Mouse (Mus musculus) limb, embryonic 12.5 days (tissue): Measurements from ENCODE around the gene Olfr1419. TPM values are rescaled to one million over a fixed set of nuclear protein-coding genes. Genes with fewer than 3 reads are reported as not detected.
A peak's percentile ranks its signal among the peaks of the same experiment; 100 is the strongest.

Source experiments
- microRNA-seq: library from miRNA; unstranded; fragments of <30 nt; microRNA quantifications from one replicate; pipeline ENCODE4, GENCODE M21; 2017
- polyA plus RNA-seq: library from polyadenylated mRNA; unstranded; fragments of >200 nt; fragmentation: Nextera tagmentation; extraction: Ambion mirVana; gene quantifications from 2 replicates; pipeline ENCODE4 v1.2.1, GENCODE M21; 2016

Olfr1419 gene
- polyA plus RNA-seq, 1 experiment from 2014 or later: not detected

Small RNAs within 50 kb of the gene (microRNA-seq; reads per million reads assigned to microRNA genes)
- 7.7 reads per million, percentile 22 among the genes with 10 or more reads in this experiment for gene Mir6994

Other genes starting within 250 kb of the Olfr1419 start
- gene Ms4a3, start 234.3 kb downstream of the Olfr1419 start, polyA plus RNA-seq: not detected in 2 replicates
- not detected in 2 replicates for gene Oosp2, start 214.5 kb downstream of the Olfr1419 start, polyA plus RNA-seq
- 0.63 TPM in 1 of 2 replicates, not detected in the other for gene Oosp1, start 184.0 kb downstream of the Olfr1419 start, polyA plus RNA-seq
- gene Oosp3, start 178.1 kb downstream of the Olfr1419 start, polyA plus RNA-seq: not detected in 2 replicates
- gene Gif, start 127.6 kb downstream of the Olfr1419 start, polyA plus RNA-seq: not detected in 2 replicates
- gene Mrpl16, start 104.7 kb downstream of the Olfr1419 start, polyA plus RNA-seq: 45.5 and 45.6 TPM in 2 replicates
- gene Stx3, start 55.7 kb downstream of the Olfr1419 start, polyA plus RNA-seq: 5.1 and 5.8 TPM in 2 replicates
- not detected in 2 replicates for gene Olfr1417, start 35.9 kb downstream of the Olfr1419 start, polyA plus RNA-seq
- not detected in 2 replicates for gene Olfr1418, start 14.0 kb downstream of the Olfr1419 start, polyA plus RNA-seq
- 0.15 TPM in 1 of 2 replicates, not detected in the other for gene Olfr1420, start 11.5 kb upstream of the Olfr1419 start, polyA plus RNA-seq
- 17.8 and 20.2 TPM in 2 replicates for gene Patl1, start 37.3 kb upstream of the Olfr1419 start, polyA plus RNA-seq
- gene Osbp, start 90.8 kb upstream of the Olfr1419 start, polyA plus RNA-seq: 4.9 and 5.1 TPM in 2 replicates
- gene Olfr1423, start 166.2 kb upstream of the Olfr1419 start, polyA plus RNA-seq: 0.04 TPM in 1 of 2 replicates, not detected in the other
- gene Olfr1424, start 187.6 kb upstream of the Olfr1419 start, polyA plus RNA-seq: not detected in 2 replicates
- gene Olfr1425, start 202.6 kb upstream of the Olfr1419 start, polyA plus RNA-seq: not detected in 2 replicates
- gene Olfr1426, start 216.9 kb upstream of the Olfr1419 start, polyA plus RNA-seq: not detected in 2 replicates
- gene Olfr1427, start 228.2 kb upstream of the Olfr1419 start, polyA plus RNA-seq: not detected in 2 replicates
- gene Olfr1428, start 240.8 kb upstream of the Olfr1419 start, polyA plus RNA-seq: not detected in 2 replicates
- gene Olfr76, start 248.1 kb upstream of the Olfr1419 start, polyA plus RNA-seq: not detected in 2 replicates